Mouse (Mus musculus) kidney, embryonic 16.5 days (tissue): ENCODE results near the gene Wdr61. TPM values are rescaled to one million over a fixed set of nuclear protein-coding genes. Genes with fewer than 3 reads are reported as not detected.

Experiments used
- ATAC-seq: fragments of 200-750 bp; cut with Nextera tagmentation; 2 replicates; pipeline ENCODE4 v1.8.0; 2017; ENCODE audit warnings: moderate TSS enrichment; ENCODE audit not compliant: low FRiP score, low TSS enrichment
- H3K27ac ChIP-seq: fragments of 300-500 bp; sonication (generic); 2 replicates; pipeline ENCODE4 v1.5.1; 2014; ENCODE audit warnings: low read length
- H3K27me3 ChIP-seq: fragments of 300-500 bp; sonication (generic); 2 replicates; pipeline ENCODE4 v1.6.1; 2014; ENCODE audit warnings: low read length, control low read depth, mixed read lengths; ENCODE audit not compliant: insufficient read depth
- H3K36me3 ChIP-seq: fragments of 300-500 bp; sonication (generic); 2 replicates; pipeline ENCODE4 v1.6.1; 2014; ENCODE audit warnings: low read length, control low read depth, mixed read lengths; ENCODE audit not compliant: insufficient read depth
- H3K4me1 ChIP-seq: fragments of 300-500 bp; sonication (generic); 2 replicates; pipeline ENCODE4 v1.6.1; 2014; ENCODE audit warnings: low read length, control low read depth, mixed read lengths; ENCODE audit not compliant: insufficient read depth
- H3K4me2 ChIP-seq: fragments of 300-500 bp; sonication (generic); replicated peaks from 2 replicates; pipeline ENCODE4 v1.6.1; 2014; ENCODE audit warnings: low read depth, low read length
- H3K4me3 ChIP-seq: fragments of 300-500 bp; sonication (generic); 2 replicates; pipeline ENCODE4 v1.5.1; 2014; ENCODE audit warnings: mild to moderate bottlenecking, low read length
- H3K9ac ChIP-seq: fragments of 300-500 bp; sonication (generic); replicated peaks from 2 replicates; pipeline ENCODE4 v1.6.1; 2014; ENCODE audit warnings: low read length
- H3K9me3 ChIP-seq: fragments of 300-500 bp; sonication (generic); 2 replicates; pipeline ENCODE4 v1.6.1; 2016; ENCODE audit warnings: low read length, control low read depth
- WGBS: fragments of 180-500 bp; shearing (Covaris S2); extraction: QIAGEN DNeasy Blood & Tissue Kit; methylation state at CpG from one replicate; pipeline ENCODE4 v1.1.7; 2014; 5-methylcytosine and 5-hydroxymethylcytosine counted together
- polyA plus RNA-seq: library from polyadenylated mRNA; unstranded; fragments of >200 nt; fragmentation: Nextera tagmentation; extraction: Ambion mirVana; gene quantifications from 2 replicates; pipeline ENCODE4 v1.2.1, GENCODE M21; 2015

Gene Wdr61
- polyA plus RNA-seq, 1 experiment from 2014 or later = 153 TPM

GRCm38 (mm10) chr9:54689446-54689845, 44.9 kb downstream of the Wdr61 start:
- no peak for ATAC-seq
- Histone ChIP-seq H3K9me3 (no peaks in the 10 kb centered on the region), H3K4me2 (no peak overlapping the region), H3K9ac (no peak overlapping the region), H3K36me3 (no peaks in the 10 kb centered on the region), H3K27me3 (peaks cover 6% of the 10 kb centered on the region), H3K4me3 (no peak overlapping the region), H3K27ac (no peak overlapping the region), H3K4me1 (0 out of 2 replicates have a peak, but pooled peaks cover 3% of the 10 kb centered on the region)
- 50% methylated on average over 8 of the region's 8 CpGs for WGBS

DNA sequence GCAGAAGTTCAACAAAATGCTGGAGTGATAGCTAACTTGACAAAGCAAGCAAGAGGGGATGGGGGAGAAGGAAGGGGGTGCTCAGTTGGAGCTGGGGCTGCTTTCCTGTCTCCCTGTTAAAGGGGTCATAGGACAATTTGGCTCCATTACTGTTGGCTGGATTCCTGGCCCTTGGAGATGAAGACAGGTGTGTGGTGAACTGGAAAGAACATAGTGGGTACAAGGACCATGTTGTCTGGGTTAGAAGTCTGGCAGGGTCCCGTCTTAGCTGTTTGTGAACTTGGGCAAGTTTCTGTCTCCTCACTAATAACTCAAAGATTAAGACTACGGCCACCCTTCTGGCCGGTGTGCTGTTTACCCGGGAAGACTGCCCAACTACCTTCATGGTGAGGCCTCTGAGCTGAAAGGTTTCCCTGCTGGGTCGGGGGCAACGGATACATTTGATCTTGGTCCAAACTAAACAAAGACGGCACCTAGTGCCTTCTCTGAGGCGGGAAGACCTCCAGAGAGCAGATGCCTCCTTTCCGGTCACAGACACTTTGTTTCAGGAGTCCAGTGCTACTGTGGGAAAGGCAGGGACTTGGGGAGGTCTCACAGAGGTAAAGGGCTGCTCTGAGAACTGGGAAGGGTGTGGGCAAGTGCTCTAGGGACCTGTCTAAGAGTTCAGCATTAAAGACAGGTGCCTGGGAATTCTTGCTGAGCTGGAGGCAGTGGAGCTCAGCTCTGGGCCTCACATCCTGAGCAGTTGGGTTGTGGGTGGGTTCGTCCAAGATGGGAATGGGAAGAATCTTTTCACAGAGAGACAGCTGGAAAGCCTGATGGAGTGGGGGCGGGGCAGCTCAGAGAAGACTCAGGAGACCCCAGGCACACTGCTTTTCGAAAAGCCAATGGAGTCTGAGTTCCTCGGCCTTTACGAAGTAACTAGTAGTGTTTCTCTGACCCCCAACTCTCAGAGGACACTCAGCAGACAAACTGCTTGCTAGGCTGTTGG, 46.8 kb downstream of the Wdr61 start:
- no peaks in the 10 kb centered on the region for H3K36me3 ChIP-seq
- no peak; the same call in 1 of the 2 replicates for ATAC-seq
- H3K4me1 ChIP-seq = 0 out of 2 replicates have a peak, but pooled peaks cover 3% of the 10 kb centered on the region
- H3K27ac ChIP-seq = no peak overlapping the region
- no peaks in the 10 kb centered on the region for H3K9me3 ChIP-seq
- H3K27me3 ChIP-seq = peaks cover 3% of the 10 kb centered on the region
- 36% methylated on average over 14 of the region's 14 CpGs for WGBS
- H3K4me2 ChIP-seq = no peak overlapping the region
- no peak overlapping the region for H3K9ac ChIP-seq
- H3K4me3 ChIP-seq = no peak overlapping the region

DNA sequence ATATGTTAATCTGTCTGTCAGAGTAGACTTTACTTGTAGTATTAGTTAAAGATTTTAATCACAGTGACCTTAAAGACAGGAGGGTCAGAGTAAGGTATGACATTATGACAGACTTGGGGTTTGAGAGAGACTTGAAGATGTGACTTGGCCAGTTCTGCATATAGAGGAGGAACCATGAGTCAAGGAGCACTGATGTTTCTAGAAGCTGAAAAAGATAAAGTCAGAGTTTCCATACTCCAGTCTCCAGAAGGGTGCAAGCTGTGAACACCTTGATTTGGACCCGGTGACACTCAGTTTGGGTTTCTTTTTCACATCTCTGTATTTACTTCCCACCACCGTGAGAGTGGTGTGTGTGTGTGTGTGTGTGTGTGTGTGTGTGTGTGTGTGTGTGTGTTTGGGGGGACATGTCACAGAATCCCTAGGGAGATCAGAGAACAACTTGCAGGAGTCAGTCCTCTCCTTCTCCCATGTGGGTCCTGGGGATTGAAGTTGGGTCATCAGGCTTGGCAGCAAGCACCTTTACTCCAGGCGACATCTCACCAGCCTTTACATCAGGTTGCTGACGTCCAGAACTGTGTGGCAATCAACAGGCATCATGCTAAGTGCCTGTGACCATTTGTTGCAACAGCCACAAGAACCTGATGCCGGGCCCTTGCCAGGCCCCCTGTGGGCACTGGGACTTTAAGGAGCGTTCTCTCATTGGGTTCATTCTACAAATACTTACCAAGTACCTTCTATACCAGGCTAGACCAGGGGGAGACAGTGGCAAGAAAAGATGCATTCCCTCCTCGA, 50.3 kb downstream of the Wdr61 start:
- H3K9me3 ChIP-seq = no peaks in the 10 kb centered on the region
- no peak overlapping the region for H3K4me3 ChIP-seq
- H3K27me3 ChIP-seq = no peaks in the 10 kb centered on the region; the same call in 1 of the 2 replicates
- no peak overlapping the region for H3K4me2 ChIP-seq
- H3K36me3 ChIP-seq = no peaks in the 10 kb centered on the region
- WGBS = 72% methylated on average over 7 of the region's 7 CpGs
- no peak overlapping the region for H3K27ac ChIP-seq
- H3K4me1 ChIP-seq = 0 out of 2 replicates have a peak, but pooled peaks cover 3% of the 10 kb centered on the region
- no peak overlapping the region for H3K9ac ChIP-seq
- no peak for ATAC-seq

- Histone ChIP-seq H3K27ac (no peak overlapping the region), H3K9me3 (no peaks in the 10 kb centered on the region), H3K9ac (no peak overlapping the region), H3K36me3 (no peaks in the 10 kb centered on the region), H3K27me3 (no peaks in the 10 kb centered on the region; the same call in 1 of the 2 replicates), H3K4me1 (0 out of 2 replicates have a peak, but pooled peaks cover 3% of the 10 kb centered on the region), H3K4me3 (no peak overlapping the region), H3K4me2 (no peak overlapping the region)
- WGBS = 43% methylated on average over 3 of the region's 4 CpGs
- ATAC-seq = no peak
These were observed 51.5 kb downstream of the Wdr61 start for GRCm38 (mm10) chr9:54682846-54683245.

DNA sequence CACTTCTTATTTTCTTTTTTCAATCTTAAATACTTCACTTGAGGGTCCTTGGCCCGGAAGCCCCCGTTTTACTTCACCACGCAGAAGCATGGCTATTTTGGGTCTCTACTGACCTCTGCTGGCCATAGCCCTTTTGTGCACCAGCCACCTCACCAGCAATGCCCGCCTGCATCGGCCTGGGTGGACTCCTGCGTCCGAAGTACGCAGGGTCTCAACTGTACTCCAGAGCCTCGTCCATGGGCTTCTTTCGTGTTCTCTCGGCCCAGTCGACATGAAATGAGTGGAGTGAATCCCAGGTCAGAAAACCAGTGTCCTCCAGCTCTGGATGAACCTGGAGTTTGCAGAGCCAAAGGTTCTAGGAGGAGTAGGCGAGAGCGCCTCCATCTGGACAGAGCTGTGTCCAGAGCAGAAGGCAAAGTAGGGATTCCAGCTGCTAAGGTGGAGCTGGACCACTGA, 57.8 kb downstream of the Wdr61 start:
- H3K4me2 ChIP-seq = peak overlapping the region; percentile 68
- no peaks in the 10 kb centered on the region for H3K9me3 ChIP-seq
- no peaks in the 10 kb centered on the region for H3K36me3 ChIP-seq
- H3K27me3 ChIP-seq = no peaks in the 10 kb centered on the region; the same call in 1 of the 2 replicates
- H3K27ac ChIP-seq = no peak overlapping the region
- H3K9ac ChIP-seq = peak overlapping the region; percentile 66
- no peaks in the 10 kb centered on the region for H3K4me1 ChIP-seq
- H3K4me3 ChIP-seq = peak overlapping the region; percentile 44
- peak; percentile 76 for ATAC-seq
- 1% methylated on average over 14 of the region's 14 CpGs for WGBS

DNA sequence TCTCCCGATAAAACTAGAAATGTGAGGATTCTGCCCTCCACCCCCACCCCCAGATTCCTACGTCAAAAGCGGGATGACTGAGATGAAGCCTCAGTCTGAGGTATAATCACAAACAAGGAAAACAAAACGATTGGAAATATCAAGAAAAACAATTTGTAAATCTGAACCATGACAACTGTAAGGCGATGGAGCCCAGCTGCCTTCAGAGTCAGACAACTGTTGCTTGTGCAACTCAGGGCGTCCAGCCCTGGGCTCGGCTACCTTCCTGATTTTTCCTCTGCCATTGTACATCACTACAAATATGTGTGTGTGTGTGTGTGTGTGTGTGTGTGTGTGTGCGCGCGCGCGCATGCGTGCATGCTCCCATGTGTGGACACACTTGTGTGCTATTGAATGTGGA, 60.4 kb downstream of the Wdr61 start:
- H3K27me3 ChIP-seq = no peaks in the 10 kb centered on the region; the same call in 1 of the 2 replicates
- no peak overlapping the region for H3K9ac ChIP-seq
- no peak overlapping the region for H3K4me2 ChIP-seq
- no peak for ATAC-seq
- WGBS = 86% methylated on average over 13 of the region's 13 CpGs
- H3K27ac ChIP-seq = no peak overlapping the region
- no peaks in the 10 kb centered on the region for H3K36me3 ChIP-seq
- no peaks in the 10 kb centered on the region for H3K4me1 ChIP-seq
- no peak overlapping the region for H3K4me3 ChIP-seq
- no peaks in the 10 kb centered on the region for H3K9me3 ChIP-seq

- H3K4me2 ChIP-seq = no peak overlapping the region
- no peak overlapping the region for H3K9ac ChIP-seq
- H3K27ac ChIP-seq = no peak overlapping the region
- 76% methylated on average over 3 of the region's 3 CpGs for WGBS
- no peaks in the 10 kb centered on the region for H3K4me1 ChIP-seq
- no peaks in the 10 kb centered on the region for H3K9me3 ChIP-seq
- H3K36me3 ChIP-seq = no peaks in the 10 kb centered on the region
- H3K4me3 ChIP-seq = no peak overlapping the region
- H3K27me3 ChIP-seq = no peaks in the 10 kb centered on the region; the same call in 1 of the 2 replicates
- no peak for ATAC-seq
These were observed 62.4 kb downstream of the Wdr61 start for GRCm38 (mm10) chr9:54671962-54672361.

- Histone ChIP-seq H3K36me3 (no peaks in the 10 kb centered on the region), H3K9ac (no peak overlapping the region), H3K27me3 (no peaks in the 10 kb centered on the region), H3K9me3 (peaks cover 2% of the 10 kb centered on the region; the same call in 1 of the 2 replicates), H3K4me3 (no peak overlapping the region), H3K4me2 (no peak overlapping the region), H3K27ac (no peak overlapping the region), H3K4me1 (no peaks in the 10 kb centered on the region)
- ATAC-seq = no peak
- 68% methylated on average over 4 of the region's 4 CpGs for WGBS
These were observed 65.9 kb downstream of the Wdr61 start for GRCm38 (mm10) chr9:54668455-54668854.

DNA sequence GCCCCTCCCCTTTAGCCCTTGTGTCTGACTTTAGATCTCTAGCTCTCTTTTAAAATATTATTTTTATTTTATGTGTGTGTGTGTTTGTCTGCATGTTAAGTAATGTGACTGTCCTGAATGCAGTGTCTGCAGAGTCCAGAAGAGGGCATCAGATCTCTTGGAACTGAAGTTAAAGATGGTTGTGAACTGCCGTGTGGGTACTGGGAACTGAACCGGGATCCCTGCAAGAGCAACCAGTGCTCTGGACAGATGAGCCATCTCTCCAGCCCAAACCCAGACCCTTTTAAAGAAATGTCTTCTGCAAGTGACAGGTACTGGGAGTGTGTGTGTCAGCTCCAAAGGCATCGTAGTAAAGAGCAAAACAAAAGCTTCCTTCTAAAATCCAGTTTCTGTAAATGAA, 68.2 kb downstream of the Wdr61 start:
- peaks cover 6% of the 10 kb centered on the region; the same call in 1 of the 2 replicates for H3K4me1 ChIP-seq
- peaks cover 2% of the 10 kb centered on the region; the same call in 1 of the 2 replicates for H3K9me3 ChIP-seq
- H3K27ac ChIP-seq = no peak overlapping the region
- 100% methylated on average over 3 of the region's 3 CpGs for WGBS
- no peak for ATAC-seq
- no peak overlapping the region for H3K9ac ChIP-seq
- H3K27me3 ChIP-seq = no peaks in the 10 kb centered on the region
- H3K4me2 ChIP-seq = no peak overlapping the region
- no peaks in the 10 kb centered on the region for H3K36me3 ChIP-seq
- H3K4me3 ChIP-seq = no peak overlapping the region
